Comparison of ENCODE assay signal across 28 mouse cellular contexts in the genomic region with DNA sequence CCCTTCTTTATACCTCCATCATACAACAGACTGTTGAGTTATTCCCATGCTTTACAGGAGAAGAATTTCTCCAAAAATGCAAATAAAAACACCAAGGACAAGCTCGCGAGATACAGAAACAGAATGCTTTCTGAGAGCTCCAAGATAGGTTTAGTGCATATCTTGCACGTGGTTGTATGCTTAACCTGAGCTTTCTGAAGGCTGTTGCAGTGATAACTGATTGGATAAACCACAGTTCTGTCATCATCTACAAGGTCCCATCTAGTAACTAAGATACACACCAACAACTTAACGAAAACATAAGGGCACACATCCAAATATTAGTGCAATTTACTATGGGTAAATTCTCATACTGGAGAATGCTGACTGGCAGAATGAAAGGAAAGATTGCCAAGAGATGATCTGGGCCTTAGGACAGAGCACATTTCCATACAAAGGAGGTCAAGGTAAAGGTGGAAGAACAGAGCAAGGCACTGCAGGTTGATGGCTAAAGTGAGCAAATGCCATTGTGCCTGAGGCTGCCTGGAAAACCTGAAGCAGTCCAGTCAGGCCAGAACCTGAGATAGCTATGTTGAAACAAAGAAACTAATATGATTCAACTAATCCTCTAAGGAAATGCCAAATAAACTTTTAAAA.
"Had no signal": no experiment of that assay in that cellular context is flagged by ENCODE, and none has a peak within 500 bp of the region (broad histone marks: within the 10 kb centered on the region; RNA-seq: fewer than 3 reads in every experiment).

No protein-coding gene starts in this region.

- H3K9ac ChIP-seq: limb, embryonic 12.5 days; limb, embryonic 13.5 days; limb, embryonic 15.5 days; liver, embryonic 12.5 days; liver, embryonic 13.5 days; liver, embryonic 14.5 days; liver, embryonic 15.5 days; liver, postnatal 0 days; lung, embryonic 14.5 days; lung, embryonic 15.5 days; midbrain, embryonic 12.5 days; midbrain, embryonic 13.5 days; midbrain, embryonic 15.5 days had no signal

- H3K4me3 ChIP-seq: left cerebral cortex, adult 2 months; limb, embryonic 10.5 days; limb, embryonic 12.5 days; limb, embryonic 13.5 days; limb, embryonic 15.5 days; liver, embryonic 12.5 days; liver, embryonic 13.5 days; liver, embryonic 15.5 days; lung, embryonic 15.5 days; megakaryocyte, embryonic 14.5 days; midbrain, embryonic 10.5 days; midbrain, embryonic 12.5 days; midbrain, embryonic 13.5 days; midbrain, embryonic 15.5 days; myocyte had no signal

- DNase-seq: left cerebral cortex, postnatal 4 days; liver; liver, embryonic 13.5 days; liver, postnatal 0 days; lung, adult 18-20 months; lung, adult 2 months; lung, embryonic 14.5 days; lung, postnatal 10 days; lung, postnatal 14 days; lung, postnatal 36 days; lung, postnatal 4 days; midbrain, embryonic 14.5 days had no signal

- H3K36me3 ChIP-seq: limb, embryonic 10.5 days; limb, embryonic 12.5 days; limb, embryonic 13.5 days; limb, embryonic 15.5 days; liver, embryonic 12.5 days; liver, embryonic 13.5 days; liver, embryonic 15.5 days; lung, embryonic 15.5 days; midbrain, embryonic 10.5 days; midbrain, embryonic 12.5 days; midbrain, embryonic 13.5 days; midbrain, embryonic 15.5 days had no signal

- H3K9me3 ChIP-seq: limb, embryonic 10.5 days; limb, embryonic 12.5 days; limb, embryonic 15.5 days; liver, embryonic 12.5 days; liver, embryonic 13.5 days; liver, embryonic 15.5 days; lung, embryonic 15.5 days; midbrain, embryonic 10.5 days; midbrain, embryonic 12.5 days; midbrain, embryonic 13.5 days; midbrain, embryonic 15.5 days had no signal

- H3K27me3 ChIP-seq: limb, embryonic 12.5 days; limb, embryonic 13.5 days; limb, embryonic 15.5 days; liver, embryonic 12.5 days; liver, embryonic 13.5 days; liver, embryonic 15.5 days; lung, embryonic 15.5 days; megakaryocyte, embryonic 14.5 days; midbrain, embryonic 12.5 days; midbrain, embryonic 13.5 days; midbrain, embryonic 15.5 days had no signal

- H3K4me1 ChIP-seq: limb, embryonic 10.5 days; limb, embryonic 12.5 days; limb, embryonic 13.5 days; limb, embryonic 15.5 days; liver, embryonic 12.5 days; liver, embryonic 13.5 days; liver, embryonic 15.5 days; lung, embryonic 15.5 days; megakaryocyte, embryonic 14.5 days; midbrain, embryonic 10.5 days; midbrain, embryonic 12.5 days; midbrain, embryonic 13.5 days; midbrain, embryonic 15.5 days had no signal

- H3K27ac ChIP-seq: left cerebral cortex, adult 2 months; limb, embryonic 10.5 days; limb, embryonic 12.5 days; limb, embryonic 13.5 days; limb, embryonic 15.5 days; liver, embryonic 12.5 days; liver, embryonic 13.5 days; liver, embryonic 14.5 days; liver, embryonic 15.5 days; lung, embryonic 15.5 days; macrophage; midbrain, embryonic 10.5 days; midbrain, embryonic 12.5 days; midbrain, embryonic 13.5 days; midbrain, embryonic 15.5 days had no signal
